Mouse (Mus musculus) stomach, postnatal 0 days (tissue): Measurements from ENCODE around the gene Rimklb.

Experiments
- CTCF ChIP-seq: IDR thresholded peaks from 2 replicates; pipeline ENCODE4 v1.5.1; 2016; ENCODE audit warnings: antibody characterized with exemption, low read depth, mild to moderate bottlenecking, moderate library complexity
- EP300 ChIP-seq: optimal IDR thresholded peaks from 2 replicates; pipeline ENCODE3; 2016; ENCODE audit warnings: antibody characterized with exemption

DNA sequence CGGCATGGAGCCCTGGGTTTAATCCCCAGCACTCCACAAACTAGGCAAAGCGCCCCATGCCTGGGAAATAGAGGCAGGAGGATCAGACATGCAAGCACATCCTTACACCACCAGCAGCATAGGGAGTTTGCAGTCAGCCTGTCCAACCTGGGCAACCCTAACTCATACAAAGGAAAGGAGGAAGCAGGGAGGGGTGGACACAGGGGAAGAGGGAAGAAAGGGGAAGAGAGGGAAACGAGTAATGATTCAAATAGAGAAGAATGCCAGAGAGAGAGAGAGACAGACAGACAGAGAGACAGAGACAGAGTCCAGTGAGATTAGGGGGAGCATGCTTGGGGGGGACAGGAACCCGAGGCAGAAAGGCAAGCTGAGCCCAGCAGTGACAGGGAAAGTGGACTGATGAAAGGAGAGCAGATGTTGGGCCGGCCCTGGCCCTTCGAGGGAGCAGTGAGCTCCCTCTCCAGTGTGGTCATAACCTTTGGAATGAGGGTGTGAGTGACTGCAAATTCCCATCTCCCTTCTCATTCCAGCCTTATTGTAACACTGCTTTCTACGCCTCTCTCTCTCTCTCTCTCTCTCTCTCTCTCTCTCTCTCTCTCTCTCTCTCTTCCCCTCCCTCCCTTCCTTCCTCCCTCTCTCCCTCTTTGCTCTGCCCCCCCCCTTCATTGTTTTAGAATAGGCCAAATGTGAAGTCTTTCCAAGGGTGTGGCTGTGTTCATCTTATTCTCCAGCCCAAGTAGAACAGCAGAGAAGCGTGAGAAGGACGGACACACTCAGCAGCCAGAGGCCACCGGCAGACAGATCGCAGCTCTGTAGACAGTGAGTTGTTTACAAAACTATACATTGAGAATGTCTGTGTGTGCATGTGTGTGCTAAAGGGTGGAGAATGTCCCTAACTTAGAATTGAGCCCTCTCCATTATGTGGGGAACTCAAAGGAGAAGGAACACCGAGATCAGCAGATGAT is 14.6 kb upstream of the Rimklb start:
- TF ChIP-seq CTCF (no peak), EP300 (no peak)
